Mouse (Mus musculus): ENCODE data around the gene Chchd3.

The Chchd3 gene

GRCm38 (mm10) chr6:32795653-32796500 lies 264.2 kb downstream of the Chchd3 start:
- DNase-seq = no peak

GRCm38 (mm10) chr6:32793575-32793974 lies 266.5 kb downstream of the Chchd3 start:
- DNase-seq = no peak

GRCm38 (mm10) chr6:32793163-32793562 lies 266.9 kb downstream of the Chchd3 start:
- DNase-seq = no peak

- DNase-seq = no peak
Observed at GRCm38 (mm10) chr6:32790487-32790886, 269.6 kb downstream of the Chchd3 start.

- no peak for DNase-seq
Observed at GRCm38 (mm10) chr6:32787399-32787798, 272.7 kb downstream of the Chchd3 start.

GRCm38 (mm10) chr6:32786196-32786595 lies 273.9 kb downstream of the Chchd3 start:
- DNase-seq = no peak

- no peak for DNase-seq
Observed at GRCm38 (mm10) chr6:32783102-32783501, 277.0 kb downstream of the Chchd3 start.

GRCm38 (mm10) chr6:32780602-32781001 lies 279.5 kb downstream of the Chchd3 start:
- DNase-seq = peak; percentile 16

- no peak for DNase-seq
Observed at GRCm38 (mm10) chr6:32776384-32776783, 283.7 kb downstream of the Chchd3 start.

GRCm38 (mm10) chr6:32754524-32754923 lies 305.5 kb downstream of the Chchd3 start:
- DNase-seq = no peak

GRCm38 (mm10) chr6:32749821-32750220 lies 310.2 kb downstream of the Chchd3 start:
- DNase-seq = no peak

GRCm38 (mm10) chr6:32748777-32749176 lies 311.3 kb downstream of the Chchd3 start:
- DNase-seq = no peak

- DNase-seq = no peak
Observed at GRCm38 (mm10) chr6:32747333-32747732, 312.7 kb downstream of the Chchd3 start.

Data from cerebellum, adult 11 months (tissue).